Mouse (Mus musculus): ENCODE data around the gene Zfp865.
A peak's percentile ranks its signal among the peaks of the same experiment; 100 is the strongest.

Zfp865 gene

DNA sequence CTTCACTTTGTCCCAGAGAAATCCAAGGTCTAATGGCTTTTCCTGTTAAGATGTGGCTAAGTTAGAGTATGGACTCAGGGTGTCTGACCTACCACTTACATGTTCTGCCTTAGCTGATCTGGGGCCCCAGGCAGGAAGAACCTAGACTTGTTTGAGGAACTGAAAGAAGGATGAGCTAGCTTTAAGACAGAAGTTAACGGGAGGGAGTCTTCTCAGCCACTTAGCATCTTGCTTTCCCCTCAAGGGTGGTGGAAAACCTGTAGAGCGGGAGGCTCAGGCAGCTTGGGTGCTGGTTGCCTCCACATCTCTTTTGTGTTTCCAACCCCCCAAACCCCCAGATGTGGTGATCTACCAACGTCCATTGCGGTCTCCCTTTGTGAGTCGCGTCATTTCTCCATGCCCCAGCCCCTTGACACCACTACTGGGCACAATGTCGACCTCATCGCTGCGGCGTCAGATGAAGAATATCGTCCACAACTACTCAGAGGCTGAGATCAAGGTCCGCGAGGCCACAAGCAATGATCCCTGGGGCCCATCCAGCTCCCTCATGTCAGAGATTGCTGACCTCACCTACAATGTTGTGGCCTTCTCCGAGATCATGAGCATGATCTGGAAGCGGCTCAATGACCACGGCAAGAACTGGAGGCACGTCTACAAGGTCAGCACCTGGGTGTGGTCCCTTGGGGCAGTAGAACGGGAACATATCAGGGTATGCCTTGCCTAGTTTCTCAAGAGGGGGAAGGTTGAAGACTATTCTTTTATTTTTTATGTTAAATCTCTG, 63.3 kb downstream of the Zfp865 start:
- DNase-seq, result peak in 1 of 2 experiments; percentile 28

DNA sequence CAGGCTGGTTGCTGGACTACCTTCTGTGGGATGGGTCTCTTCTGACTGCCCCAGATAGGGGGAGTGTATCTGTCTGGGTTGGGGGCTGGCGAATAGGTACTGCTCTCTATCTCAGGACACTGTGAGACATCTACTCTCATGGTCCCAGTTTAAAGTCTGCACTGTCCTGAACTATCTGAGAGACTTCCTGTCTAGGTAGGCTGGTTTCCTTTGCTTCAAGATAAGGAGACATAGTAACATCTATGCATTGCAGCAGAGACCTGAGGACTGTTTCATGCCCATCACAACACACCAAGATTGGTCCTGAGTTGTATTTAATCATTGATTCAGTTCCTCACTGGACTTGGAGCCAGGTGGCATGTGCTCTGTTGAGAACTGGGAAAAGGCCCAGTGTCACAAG, 65.3 kb downstream of the Zfp865 start:
- no peak for DNase-seq
